Comparison of ENCODE assay signal across 7 mouse cellular contexts in the genomic region with DNA sequence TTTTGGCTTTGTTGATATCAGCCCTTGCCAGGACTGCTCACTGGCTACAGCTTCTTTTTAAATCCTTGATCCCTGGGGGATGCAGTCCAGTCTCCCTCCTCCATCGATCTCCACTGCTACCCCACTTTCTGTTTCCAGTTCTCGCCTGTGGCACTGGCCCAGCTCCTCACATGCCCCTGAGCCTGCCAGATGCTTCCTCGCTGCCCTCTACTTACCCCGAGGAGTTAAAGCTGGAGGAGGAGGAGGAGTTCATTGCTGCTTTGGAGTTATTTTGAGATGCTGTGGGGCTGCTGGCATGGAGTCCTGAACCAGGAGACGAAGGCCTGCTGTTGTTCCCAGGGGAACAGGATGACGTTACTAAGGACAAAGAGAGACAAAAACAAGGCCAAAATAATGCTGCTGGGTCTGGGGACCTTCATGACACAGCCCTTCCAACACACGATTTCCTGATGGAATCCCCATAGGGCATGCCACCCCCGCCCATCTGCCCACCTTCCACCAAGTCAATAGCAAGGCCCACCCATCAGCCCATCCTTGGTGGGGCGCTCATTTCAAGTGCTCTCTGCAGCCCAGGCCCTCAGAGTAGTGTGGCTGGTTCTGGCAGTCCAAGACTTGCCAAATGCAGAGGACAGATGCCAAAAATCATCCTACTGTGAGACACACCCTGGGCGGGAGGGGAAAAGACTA. TPM values are rescaled to one million over a fixed set of nuclear protein-coding genes. Genes with fewer than 3 reads are reported as not detected.
A peak's percentile ranks its signal among the peaks of the same experiment; 100 is the strongest.
DNase-seq lines count a peak whose midpoint lies in the region; ATAC-seq and TF ChIP-seq lines count a peak whose summit lies in the region.

No protein-coding gene starts in this region.

- no peak overlapping the region for H3K4me3 ChIP-seq in lung, postnatal 0 days (ENCODE audit: low read depth, low read length)
- H3K4me3 ChIP-seq in hindbrain, embryonic 10.5 days, result no peak overlapping the region
- H3K4me3 ChIP-seq in liver, embryonic 11.5 days (ENCODE audit: low read depth, low read length), result no peak overlapping the region

- no peak overlapping the region for H3K4me2 ChIP-seq in lung, postnatal 0 days (replicated peaks; ENCODE audit: low read depth, low read length)
- no peak overlapping the region for H3K4me2 ChIP-seq in liver, embryonic 11.5 days

- TF ChIP-seq CTCF in lung, postnatal 0 days (IDR thresholded peaks at IDR 0.05), result no peak

- H3K4me1 ChIP-seq in lung, postnatal 0 days (ENCODE audit: insufficient read depth, low read depth, low read length), result no peaks in the 10 kb centered on the region
- peaks cover 6% of the 10 kb centered on the region; the same call in 1 of the 2 replicates for H3K4me1 ChIP-seq in hindbrain, embryonic 10.5 days (replicated peaks)
- 0 out of 2 replicates have a peak, but pooled peaks cover 2% of the 10 kb centered on the region for H3K4me1 ChIP-seq in liver, embryonic 11.5 days (replicated peaks; ENCODE audit: control insufficient read depth, insufficient read depth, low read length)

- H3K9me3 ChIP-seq in lung, postnatal 0 days (ENCODE audit: low read length), result no peaks in the 10 kb centered on the region
- no peaks in the 10 kb centered on the region for H3K9me3 ChIP-seq in hindbrain, embryonic 10.5 days
- no peaks in the 10 kb centered on the region for H3K9me3 ChIP-seq in liver, embryonic 11.5 days (ENCODE audit: control insufficient read depth, low read length)

- peak; percentile 48 to 57 for DNase-seq in lung, adult 18-20 months
- DNase-seq in lung, postnatal 0 days (ENCODE audit: low spot score), result no peak
- peak; percentile 79 for DNase-seq in gastrocnemius, adult 18-20 months (ENCODE audit: low spot score)
- DNase-seq in kidney, adult 8-10 months, result peak; percentile 36 to 49
- DNase-seq in skeletal muscle tissue, adult 2 months (ENCODE audit: low read depth, low spot score), result peak; percentile 83
- DNase-seq in hindbrain, embryonic 10.5 days (ENCODE audit: low spot score), result no peak
- DNase-seq in liver, embryonic 11.5 days (ENCODE audit: low spot score), result no peak

- ATAC-seq in lung, postnatal 0 days, result no peak
- ATAC-seq in liver, embryonic 11.5 days (replicated peaks; ENCODE audit: low FRiP score), result no peak

- H3K27me3 ChIP-seq in lung, postnatal 0 days (replicated peaks; ENCODE audit: insufficient read depth, low read length), result no peaks in the 10 kb centered on the region
- H3K27me3 ChIP-seq in hindbrain, embryonic 10.5 days (ENCODE audit: insufficient read depth, poor library complexity, severe bottlenecking), result no peaks in the 10 kb centered on the region
- H3K27me3 ChIP-seq in liver, embryonic 11.5 days (replicated peaks; ENCODE audit: control insufficient read depth, insufficient read depth, low read length), result no peaks in the 10 kb centered on the region; the same call in 1 of the 2 replicates

- H3K27ac ChIP-seq in lung, postnatal 0 days (ENCODE audit: low read length), result no peak overlapping the region
- no peak overlapping the region for H3K27ac ChIP-seq in hindbrain, embryonic 10.5 days
- no peak overlapping the region for H3K27ac ChIP-seq in liver, embryonic 11.5 days (ENCODE audit: low read depth, low read length)

- 59% methylated on average over 10 of the region's 10 CpGs for WGBS in lung, postnatal 0 days
- 74% methylated on average over 10 of the region's 10 CpGs for WGBS in hindbrain, embryonic 10.5 days
- 74% methylated on average over 10 of the region's 10 CpGs for WGBS in liver, embryonic 11.5 days

- no peak for TF ChIP-seq EP300 in lung, postnatal 0 days (IDR thresholded peaks at IDR 0.05)

- H3K36me3 ChIP-seq in lung, postnatal 0 days (ENCODE audit: insufficient read depth, low read length), result no peaks in the 10 kb centered on the region
- H3K36me3 ChIP-seq in hindbrain, embryonic 10.5 days, result no peaks in the 10 kb centered on the region
- H3K36me3 ChIP-seq in liver, embryonic 11.5 days (ENCODE audit: control insufficient read depth, insufficient read depth, low read length), result no peaks in the 10 kb centered on the region

- no peak overlapping the region for H3K9ac ChIP-seq in lung, postnatal 0 days (replicated peaks; ENCODE audit: low read depth)
- no peak overlapping the region for H3K9ac ChIP-seq in liver, embryonic 11.5 days (ENCODE audit: low read depth, low read length)

RNA-seq across cellular contexts. Expression of a gene that starts 10.9 kb away (rescaled TPM):
- 2.8 and 3.5 TPM in 2 replicates for polyA plus RNA-seq in lung, postnatal 0 days (2015; fragmentation: Nextera tagmentation; extraction: Ambion mirVana)
- 1 to 10 TPM; 1.8 to 2.7 TPM for total RNA-seq in gastrocnemius, adult 18-20 months (2021)
- polyA plus RNA-seq in hindbrain, embryonic 10.5 days (2016; fragmentation: Nextera tagmentation; extraction: Ambion mirVana), result 13.0 and 13.7 TPM in 2 replicates
- polyA plus RNA-seq in liver, embryonic 11.5 days (2014; fragmentation: Nextera tagmentation; extraction: Ambion mirVana), result 3.5 and 3.7 TPM in 2 replicates

RNA-seq across cellular contexts. Expression of a gene that starts 20.2 kb away (rescaled TPM):
- 13.9 and 17.2 TPM in 2 replicates for polyA plus RNA-seq in lung, postnatal 0 days (2015; fragmentation: Nextera tagmentation; extraction: Ambion mirVana)
- total RNA-seq in gastrocnemius, adult 18-20 months (2021), result 10 to 100 TPM; 41.5 to 54.8 TPM
- polyA plus RNA-seq in hindbrain, embryonic 10.5 days (2016; fragmentation: Nextera tagmentation; extraction: Ambion mirVana), result 7.9 and 8.2 TPM in 2 replicates
- polyA plus RNA-seq in liver, embryonic 11.5 days (2014; fragmentation: Nextera tagmentation; extraction: Ambion mirVana), result 5.7 and 7.0 TPM in 2 replicates

Comparison
In these comparisons a context has a peak if more than half of its experiments do, and no peak if none do; other contexts are left out.
1. DNase-seq: peak in lung, adult 18-20 months (2 of 2), gastrocnemius, adult 18-20 months (single experiment), kidney, adult 8-10 months (2 of 2) and skeletal muscle tissue, adult 2 months (single experiment); none in lung, postnatal 0 days (single experiment), hindbrain, embryonic 10.5 days (single experiment) and liver, embryonic 11.5 days (single experiment).